ENCODE assay signal across 7 mouse cellular contexts in genomic region chr9:21511052-21511451, GRCm38 (mm10). TPM values are rescaled to one million over a fixed set of nuclear protein-coding genes. Genes with fewer than 3 reads are reported as not detected.
A peak's percentile ranks its signal among the peaks of the same experiment; 100 is the strongest.
DNase-seq lines count a peak whose midpoint lies in the region; ATAC-seq and TF ChIP-seq lines count a peak whose summit lies in the region.

No protein-coding gene starts in this region.

- WGBS in embryonic facial prominence, embryonic 15.5 days = 69% methylated on average over 9 of the region's 9 CpGs
- 80% methylated on average over 9 of the region's 9 CpGs for WGBS in intestine, embryonic 15.5 days
- WGBS in neural tube, embryonic 12.5 days = 86% methylated on average over 9 of the region's 9 CpGs

- no peaks in the 10 kb centered on the region for H3K27me3 ChIP-seq in embryonic facial prominence, embryonic 15.5 days
- no peaks in the 10 kb centered on the region for H3K27me3 ChIP-seq in intestine, embryonic 15.5 days (replicated peaks)
- no peaks in the 10 kb centered on the region for H3K27me3 ChIP-seq in neural tube, embryonic 12.5 days (replicated peaks)

- peaks cover 29% of the 10 kb centered on the region for H3K36me3 ChIP-seq in embryonic facial prominence, embryonic 15.5 days
- H3K36me3 ChIP-seq in intestine, embryonic 15.5 days = peaks cover 11% of the 10 kb centered on the region
- peaks cover 27% of the 10 kb centered on the region for H3K36me3 ChIP-seq in neural tube, embryonic 12.5 days

- peak overlapping the region; percentile 98 for H3K27ac ChIP-seq in layer of hippocampus, adult 2 months
- H3K27ac ChIP-seq in embryonic facial prominence, embryonic 15.5 days (replicated peaks) = peak overlapping the region; percentile 96
- no peak overlapping the region for H3K27ac ChIP-seq in intestine, embryonic 15.5 days
- no peak overlapping the region for H3K27ac ChIP-seq in neural tube, embryonic 12.5 days

- TF ChIP-seq CTCF in layer of hippocampus, adult 2 months (conservative IDR thresholded peaks at IDR 0.05) = no peak

- ATAC-seq in embryonic facial prominence, embryonic 15.5 days (ENCODE audit: insufficient number of reproducible peaks, low FRiP score, low TSS enrichment, low read depth) = no peak
- no peak for ATAC-seq in intestine, embryonic 15.5 days
- no peak for ATAC-seq in neural tube, embryonic 12.5 days (ENCODE audit: low FRiP score, low read depth)

- H3K9me3 ChIP-seq in embryonic facial prominence, embryonic 15.5 days (replicated peaks) = no peaks in the 10 kb centered on the region
- 0 out of 2 replicates have a peak, but pooled peaks cover 2% of the 10 kb centered on the region for H3K9me3 ChIP-seq in intestine, embryonic 15.5 days
- no peaks in the 10 kb centered on the region for H3K9me3 ChIP-seq in neural tube, embryonic 12.5 days

- no peak for DNase-seq in layer of hippocampus, adult 2 months (ENCODE audit: low spot score in 2 of 2)
- no peak for DNase-seq in layer of hippocampus, adult 8-10 months (ENCODE audit: low spot score in 2 of 2)
- DNase-seq in spleen, postnatal 36 days (ENCODE audit: low spot score in 2 of 2) = no peak
- DNase-seq in thymus, postnatal 10 days (ENCODE audit: low spot score in 2 of 2) = no peak

- peak overlapping the region; percentile 72 for H3K4me2 ChIP-seq in embryonic facial prominence, embryonic 15.5 days (replicated peaks)
- peak overlapping the region; percentile 73 for H3K4me2 ChIP-seq in intestine, embryonic 15.5 days (replicated peaks)
- peak overlapping the region; percentile 71 for H3K4me2 ChIP-seq in neural tube, embryonic 12.5 days (replicated peaks)

- peak overlapping the region; percentile 71 for H3K4me3 ChIP-seq in layer of hippocampus, adult 2 months
- H3K4me3 ChIP-seq in embryonic facial prominence, embryonic 15.5 days (replicated peaks) = peak overlapping the region; percentile 83
- peak overlapping the region; percentile 85 for H3K4me3 ChIP-seq in intestine, embryonic 15.5 days (replicated peaks)
- H3K4me3 ChIP-seq in neural tube, embryonic 12.5 days = peak overlapping the region; percentile 68

- H3K9ac ChIP-seq in embryonic facial prominence, embryonic 15.5 days = peak overlapping the region; percentile 23; the same call in 1 of the 2 replicates
- H3K9ac ChIP-seq in intestine, embryonic 15.5 days = peak overlapping the region; percentile 83
- peak overlapping the region; percentile 60; the same call in 1 of the 2 replicates for H3K9ac ChIP-seq in neural tube, embryonic 12.5 days

- H3K4me1 ChIP-seq in embryonic facial prominence, embryonic 15.5 days = peaks cover 18% of the 10 kb centered on the region
- H3K4me1 ChIP-seq in intestine, embryonic 15.5 days (replicated peaks) = peaks cover 10% of the 10 kb centered on the region; the same call in 1 of the 2 replicates
- H3K4me1 ChIP-seq in neural tube, embryonic 12.5 days = peaks cover 16% of the 10 kb centered on the region

RNA-seq across cellular contexts. Expression of gene Tmed1, which starts 1.0 kb away (rescaled TPM):
- total RNA-seq in layer of hippocampus, adult 2 months (2021) = 10 to 100 TPM; 13.5 to 15.5 TPM
- total RNA-seq in layer of hippocampus, adult 8-10 months (2022) = 10 to 100 TPM; 10.2 to 16.2 (median 13.8) TPM
- polyA plus RNA-seq in embryonic facial prominence, embryonic 15.5 days (2015; fragmentation: Nextera tagmentation; extraction: Ambion mirVana) = 113 and 123 TPM in 2 replicates
- polyA plus RNA-seq in intestine, embryonic 15.5 days (2015; fragmentation: Nextera tagmentation; extraction: Ambion mirVana) = 77.7 and 84.5 TPM in 2 replicates
- 67.3 and 69.1 TPM in 2 replicates for polyA plus RNA-seq in neural tube, embryonic 12.5 days (2016; fragmentation: Nextera tagmentation; extraction: Ambion mirVana)

RNA-seq across cellular contexts. Expression of gene AB124611, which starts 14.9 kb away (rescaled TPM):
- total RNA-seq in layer of hippocampus, adult 2 months (2021) = under 1 TPM; 0.27 to 0.44 TPM
- under 1 TPM in 1 of 4 experiments, not detected in 3; 0.41 TPM for total RNA-seq in layer of hippocampus, adult 8-10 months (2022)
- 5.1 and 6.9 TPM in 2 replicates for polyA plus RNA-seq in embryonic facial prominence, embryonic 15.5 days (2015; fragmentation: Nextera tagmentation; extraction: Ambion mirVana)
- 2.5 and 3.0 TPM in 2 replicates for polyA plus RNA-seq in intestine, embryonic 15.5 days (2015; fragmentation: Nextera tagmentation; extraction: Ambion mirVana)
- 4.5 and 4.7 TPM in 2 replicates for polyA plus RNA-seq in neural tube, embryonic 12.5 days (2016; fragmentation: Nextera tagmentation; extraction: Ambion mirVana)

RNA-seq across cellular contexts. Expression of gene Carm1, which starts 35.6 kb away (rescaled TPM):
- total RNA-seq in layer of hippocampus, adult 2 months (2021) = 10 to 100 TPM; 75.9 to 85.6 TPM
- total RNA-seq in layer of hippocampus, adult 8-10 months (2022) = 10 to 100 TPM; 77.5 to 91.0 (median 82.4) TPM
- polyA plus RNA-seq in embryonic facial prominence, embryonic 15.5 days (2015; fragmentation: Nextera tagmentation; extraction: Ambion mirVana) = 56.5 and 61.5 TPM in 2 replicates
- 41.4 and 42.2 TPM in 2 replicates for polyA plus RNA-seq in intestine, embryonic 15.5 days (2015; fragmentation: Nextera tagmentation; extraction: Ambion mirVana)
- polyA plus RNA-seq in neural tube, embryonic 12.5 days (2016; fragmentation: Nextera tagmentation; extraction: Ambion mirVana) = 64.4 and 77.4 TPM in 2 replicates

Comparison
In these comparisons a context has a peak if more than half of its experiments do, and no peak if none do; other contexts are left out.
1. H3K27ac ChIP-seq: peak in layer of hippocampus, adult 2 months (single experiment) and embryonic facial prominence, embryonic 15.5 days (single experiment); none in intestine, embryonic 15.5 days (single experiment) and neural tube, embryonic 12.5 days (single experiment).
2. H3K9ac ChIP-seq: peak in every context shown above with its lines; median percentile 83 in intestine, embryonic 15.5 days; 60 in neural tube, embryonic 12.5 days; 23 in embryonic facial prominence, embryonic 15.5 days.
3. Peak in every context shown above with its lines, with median percentiles within 50 percentile points of each other: H3K4me3 ChIP-seq and H3K4me2 ChIP-seq.